Mouse (Mus musculus) cerebellum, postnatal 14 days (tissue): ENCODE results near the gene Fcer1g.

Experiments used
- DNase-seq, 2 experiments: peaks; one replicate each; pipeline ENCODE4 v3.0.0; 2021; ENCODE audit warnings: mixed read lengths in 2 of 2

The Fcer1g gene

DNA sequence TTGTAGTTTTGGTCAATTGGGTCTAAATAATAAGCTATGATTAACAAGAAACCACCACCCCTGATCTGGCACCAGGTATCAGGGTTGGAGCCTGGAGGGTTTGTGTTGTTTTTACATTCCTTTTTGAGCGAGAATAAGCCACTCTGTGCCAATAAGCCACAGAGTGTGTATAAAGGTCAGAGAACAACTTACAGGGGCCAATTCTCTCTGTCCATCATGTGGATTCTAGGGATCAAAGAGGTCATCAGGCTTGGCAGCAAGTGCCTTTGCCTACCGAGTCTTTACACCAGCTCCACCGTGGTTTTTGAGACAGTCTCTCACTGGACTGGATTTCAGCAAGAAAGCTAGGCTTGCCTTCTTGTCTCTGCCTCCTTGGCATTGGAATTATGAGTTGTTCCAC is 21.3 kb downstream of the Fcer1g start:
- DNase-seq = no peak

DNA sequence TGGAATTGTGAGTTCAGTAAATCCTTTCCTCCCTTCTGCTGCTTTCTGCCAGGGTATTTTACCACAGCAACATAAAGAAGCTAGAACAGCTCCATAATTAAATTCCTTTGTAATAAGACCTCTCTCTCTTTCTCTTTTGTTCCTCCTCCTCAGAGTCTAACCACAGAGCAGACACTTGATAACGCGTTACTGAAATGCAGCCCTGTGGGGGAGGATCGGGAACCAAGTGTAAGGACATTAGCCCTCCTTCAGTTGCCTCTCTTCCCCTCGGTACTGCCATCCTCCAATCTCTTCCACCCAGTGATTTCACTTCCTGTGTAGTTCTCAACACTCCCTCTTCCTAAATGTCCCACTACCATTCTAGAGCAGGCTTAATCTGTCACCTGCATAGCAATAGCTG is 24.8 kb downstream of the Fcer1g start:
- DNase-seq = no peak

DNA sequence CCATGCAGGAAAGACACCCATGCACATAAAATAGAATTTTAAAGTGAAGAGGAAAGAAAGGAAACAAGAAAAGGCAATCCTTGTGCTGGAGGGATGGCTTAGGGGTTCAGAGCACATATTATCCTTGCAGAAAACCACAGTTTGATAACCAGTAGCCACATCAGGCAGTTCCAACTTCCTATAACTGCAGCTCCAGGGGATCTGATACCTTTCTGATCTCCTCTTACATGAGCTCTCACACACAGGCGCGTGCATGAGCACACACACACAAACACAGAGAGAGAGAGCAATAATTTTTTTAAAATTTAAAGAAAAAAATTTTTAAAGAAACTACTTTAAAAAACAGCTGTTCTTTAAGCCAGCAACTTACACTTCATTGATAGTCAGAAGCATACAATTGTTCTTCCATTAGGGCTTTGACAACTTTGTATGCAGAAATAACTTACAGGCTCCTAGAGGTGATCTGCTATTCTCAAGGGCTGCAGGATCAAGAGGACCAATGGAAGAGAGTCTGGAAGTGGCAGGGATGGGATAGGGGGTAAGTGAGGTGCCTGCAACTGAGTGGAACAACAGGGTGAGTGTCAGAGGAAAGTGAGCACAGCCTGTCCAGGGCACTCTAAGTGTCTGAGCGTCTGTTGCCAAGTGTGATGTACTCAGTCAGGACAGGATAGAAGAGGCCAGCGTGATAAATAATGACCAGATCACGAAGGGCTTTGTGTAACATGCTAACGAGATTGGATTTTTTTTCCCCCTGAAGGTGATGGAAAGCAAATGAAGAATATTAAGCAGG is 28.3 kb downstream of the Fcer1g start:
- DNase-seq = no peak

DNA sequence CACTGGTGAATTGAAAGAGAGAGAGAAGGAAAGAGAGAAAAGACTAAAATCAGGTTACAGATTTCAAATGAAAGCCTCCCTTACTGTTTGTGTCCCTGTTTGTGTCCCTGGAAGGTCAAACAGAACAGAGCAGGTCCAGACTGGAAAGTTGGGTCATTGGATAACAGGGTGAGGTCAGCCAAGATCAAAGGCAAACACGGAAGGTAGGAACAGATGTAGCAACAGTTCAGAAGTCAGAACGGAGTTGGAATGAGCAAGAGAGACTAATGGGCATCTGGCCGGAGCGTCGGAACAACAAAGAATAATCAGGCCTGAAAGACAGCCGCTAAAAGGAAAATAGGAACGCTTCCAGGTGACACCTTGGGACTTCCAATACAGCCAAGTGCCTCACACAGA is 29.9 kb downstream of the Fcer1g start:
- no peak for DNase-seq

DNA sequence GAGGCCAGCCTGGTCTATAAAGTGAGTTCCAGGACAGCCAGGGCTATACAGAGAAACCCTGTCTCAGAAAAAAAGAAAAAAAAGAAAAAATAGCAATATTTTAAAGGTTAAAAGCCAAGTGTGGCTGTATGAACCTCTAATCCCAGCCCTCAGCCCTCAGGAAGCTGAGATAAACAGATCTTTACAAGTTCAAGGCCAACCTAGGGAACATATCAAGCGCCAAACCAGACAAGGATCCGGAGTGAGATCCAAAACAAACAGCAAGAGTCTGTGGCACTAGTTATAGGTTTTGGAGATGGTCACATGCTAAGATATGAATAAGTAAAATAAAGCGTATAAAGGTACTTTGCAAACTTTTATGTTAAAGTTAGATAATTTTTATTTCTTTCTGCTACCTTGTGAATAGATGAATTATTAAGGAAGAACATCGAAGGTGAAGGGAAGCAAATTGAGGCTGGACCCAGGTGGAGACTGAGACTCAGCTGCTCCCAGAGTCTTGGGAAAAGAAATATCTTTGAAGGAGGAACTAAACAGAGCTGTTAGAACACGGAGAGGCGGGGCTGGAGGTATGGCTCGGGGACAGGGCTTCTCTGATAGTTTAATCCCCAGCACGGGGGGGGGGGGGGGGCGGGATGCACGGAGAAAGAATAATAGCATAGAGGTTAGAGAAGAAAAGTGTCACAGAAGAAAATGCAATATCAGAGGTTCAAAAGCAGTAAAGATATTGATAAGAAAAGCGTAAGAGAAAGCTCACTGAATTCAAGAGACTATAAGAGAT is 30.5 kb downstream of the Fcer1g start:
- no peak for DNase-seq

DNA sequence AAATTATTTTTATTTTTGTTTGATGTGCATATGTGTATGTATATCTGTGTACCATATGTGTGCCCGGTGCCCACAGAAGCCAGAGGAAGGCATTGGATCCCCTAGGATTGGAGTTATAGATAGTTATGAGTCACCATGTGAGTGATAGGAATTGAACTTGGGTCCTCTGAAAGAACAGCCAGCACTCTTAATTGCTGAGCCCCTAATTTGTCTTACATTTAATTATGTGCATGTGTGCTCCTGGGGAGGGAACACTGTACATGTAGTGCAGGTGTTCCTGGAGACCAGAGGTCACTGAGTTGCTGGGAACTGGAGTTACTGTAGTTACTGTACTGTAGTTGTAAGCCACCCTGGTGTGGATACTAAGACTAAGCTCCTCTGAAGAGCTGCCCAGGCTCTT is 33.4 kb downstream of the Fcer1g start:
- DNase-seq = no peak

DNA sequence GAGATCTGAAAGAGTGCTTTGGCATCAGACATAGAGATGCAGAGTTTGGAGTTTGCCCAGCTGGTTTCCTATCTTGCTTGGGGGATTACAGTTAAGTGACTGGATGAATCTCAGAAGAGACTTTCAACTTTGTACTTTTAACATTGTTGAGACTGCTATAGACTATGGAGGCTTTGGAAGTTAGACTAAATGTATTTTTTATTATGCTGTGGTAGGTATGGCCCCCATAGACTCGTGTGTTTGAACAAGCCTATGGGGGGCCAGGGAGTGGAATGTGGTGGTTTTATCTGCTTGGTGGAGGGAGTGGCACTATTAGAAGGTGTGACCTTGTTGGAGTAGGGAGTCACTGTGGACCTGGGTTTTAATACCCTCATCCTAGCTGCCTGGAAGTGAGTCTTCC is 34.6 kb downstream of the Fcer1g start:
- no peak for DNase-seq

DNA sequence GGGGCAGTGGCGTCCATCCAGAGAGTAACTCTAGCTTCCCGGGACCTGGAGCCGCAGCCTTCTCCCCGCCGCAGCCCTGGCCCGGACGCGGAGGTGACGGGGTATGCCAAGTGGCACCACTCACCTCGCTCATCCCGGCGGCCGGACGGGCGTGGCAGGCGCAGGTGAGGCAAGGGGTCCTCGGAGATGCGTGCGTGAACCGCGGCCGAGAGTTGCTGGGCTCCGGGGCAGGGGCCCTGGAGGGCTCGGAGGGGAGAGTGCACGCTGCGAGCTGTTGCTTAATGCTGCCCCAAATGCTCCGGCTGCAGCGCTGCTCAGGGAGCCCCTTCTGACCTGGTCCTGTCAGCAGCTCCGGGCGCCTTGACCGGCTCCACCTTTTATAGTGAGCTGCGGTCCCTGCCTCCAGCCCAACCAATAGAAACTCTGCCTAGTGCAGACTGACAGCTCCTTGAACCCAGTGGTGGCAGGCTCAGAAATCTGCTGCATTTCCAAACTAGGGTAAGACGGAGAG is 38.2 kb downstream of the Fcer1g start, which contains the start of gene Pcp4l1:
Pcp4l1 (minus strand) TSS at position 382 of the 511 bp plus-strand sequence.
- peak; percentile 66 to 68 for DNase-seq

DNA sequence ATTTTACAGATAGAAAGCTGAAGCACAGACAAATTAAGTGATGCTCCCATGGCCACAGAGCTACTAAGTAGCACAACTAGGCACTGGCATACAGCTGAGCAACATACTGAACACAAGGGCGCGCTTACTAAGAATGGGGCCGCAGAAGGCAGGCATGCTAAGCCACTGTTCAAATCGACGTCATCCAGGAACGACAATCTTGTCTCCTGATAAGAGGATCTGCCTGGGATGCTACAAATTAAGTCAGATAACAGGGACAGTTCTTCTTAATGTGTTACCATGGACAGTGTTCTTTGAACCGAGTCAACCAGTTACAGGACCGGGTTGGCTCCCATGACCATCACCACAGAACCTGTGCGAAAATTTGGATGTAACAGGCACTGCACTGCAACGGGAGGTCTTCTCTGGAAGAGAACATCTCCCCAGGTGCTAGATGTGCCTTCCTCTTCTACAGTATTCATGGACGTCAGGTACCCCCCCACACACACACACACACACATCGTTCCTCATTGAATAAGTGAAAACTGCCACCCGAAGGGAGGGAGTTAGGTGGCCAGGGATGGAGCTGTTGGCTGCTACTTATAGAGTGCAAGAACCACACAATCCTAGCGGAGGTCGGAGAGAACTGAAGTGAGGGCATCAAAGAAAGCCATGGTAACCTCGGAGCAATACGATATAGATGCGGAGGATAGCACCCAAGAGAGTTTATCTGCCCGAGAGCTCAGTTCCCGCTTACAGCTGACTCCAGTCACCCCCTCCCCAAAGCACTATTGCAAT is 38.9 kb downstream of the Fcer1g start:
- no peak for DNase-seq

DNA sequence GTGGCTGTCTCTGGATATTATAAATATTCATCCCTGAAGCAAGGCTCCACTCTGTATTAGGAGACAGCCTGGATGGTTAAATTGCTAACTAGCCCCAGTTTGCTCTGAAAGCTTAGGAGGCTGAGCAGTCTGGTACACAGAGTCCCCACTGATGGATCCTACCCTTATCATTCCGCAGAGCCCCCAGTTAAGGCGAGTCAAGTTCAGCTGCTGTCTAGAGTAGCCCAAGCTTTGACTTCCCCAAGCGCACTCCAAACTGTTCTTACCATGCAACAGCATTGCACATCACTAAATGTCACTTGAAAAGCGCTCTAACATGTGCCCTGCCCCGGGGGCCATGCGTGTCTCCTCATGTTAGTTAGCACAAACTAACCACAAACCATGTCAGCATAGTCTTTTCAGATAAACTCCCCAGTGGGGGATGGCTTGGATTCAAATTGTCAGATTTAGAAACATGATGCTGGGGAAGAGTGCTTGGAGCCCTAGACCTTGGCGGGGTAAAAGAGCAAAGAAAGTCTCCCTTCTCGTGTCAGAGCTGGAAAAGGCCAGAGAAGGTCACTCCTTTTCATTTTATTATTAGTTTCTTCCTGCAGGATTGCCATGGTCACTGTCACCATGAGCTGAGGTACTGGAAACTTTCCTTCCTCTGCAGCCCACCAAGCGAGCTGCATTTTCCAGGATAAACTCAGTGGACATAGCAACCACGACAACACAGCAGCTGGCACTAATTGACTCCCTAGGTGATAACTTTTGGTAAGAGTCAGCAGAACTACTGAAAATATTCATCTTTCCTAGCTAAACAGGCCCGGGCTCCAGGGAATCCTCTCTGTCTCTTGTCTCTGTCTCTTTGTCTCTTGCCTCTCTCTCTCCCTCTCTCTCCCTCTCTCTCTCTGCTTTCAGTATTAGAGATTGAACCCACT is 40.0 kb downstream of the Fcer1g start:
- DNase-seq = no peak

DNA sequence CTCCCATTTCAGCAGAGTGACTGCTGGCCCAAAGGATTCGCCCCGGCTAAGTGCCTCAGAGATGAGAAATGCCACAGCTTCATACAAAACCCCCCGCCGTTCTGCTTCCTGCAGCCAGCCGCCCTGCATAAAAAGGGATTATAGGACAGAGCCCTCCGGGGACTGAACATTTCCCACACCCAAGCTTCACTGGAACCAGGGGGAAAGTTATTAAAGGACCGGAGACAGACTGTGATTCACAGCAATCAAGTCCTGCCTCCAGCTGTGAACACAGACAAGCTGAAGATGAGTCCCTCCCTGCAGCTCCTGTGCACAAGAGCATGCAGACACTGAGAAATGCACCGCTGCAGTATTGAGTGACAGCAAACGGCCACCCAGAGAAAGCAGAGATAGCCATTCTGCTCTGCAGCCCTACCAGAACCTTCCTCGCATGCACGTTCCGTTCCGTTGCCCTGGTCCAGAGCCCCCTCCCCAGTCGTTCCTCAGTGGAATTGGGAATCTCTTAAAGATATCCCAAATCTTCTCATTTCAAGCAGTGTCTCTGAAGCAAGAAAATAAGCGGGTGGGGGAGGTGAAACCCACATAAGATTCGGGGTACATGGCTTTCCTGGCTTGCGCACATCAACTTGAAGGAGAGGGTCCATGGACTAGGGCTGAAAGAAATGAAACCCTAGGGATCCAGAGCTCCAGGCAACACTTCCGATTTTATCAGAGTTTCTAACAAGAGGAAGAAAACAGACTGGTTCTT is 40.9 kb downstream of the Fcer1g start:
- DNase-seq = no peak

DNA sequence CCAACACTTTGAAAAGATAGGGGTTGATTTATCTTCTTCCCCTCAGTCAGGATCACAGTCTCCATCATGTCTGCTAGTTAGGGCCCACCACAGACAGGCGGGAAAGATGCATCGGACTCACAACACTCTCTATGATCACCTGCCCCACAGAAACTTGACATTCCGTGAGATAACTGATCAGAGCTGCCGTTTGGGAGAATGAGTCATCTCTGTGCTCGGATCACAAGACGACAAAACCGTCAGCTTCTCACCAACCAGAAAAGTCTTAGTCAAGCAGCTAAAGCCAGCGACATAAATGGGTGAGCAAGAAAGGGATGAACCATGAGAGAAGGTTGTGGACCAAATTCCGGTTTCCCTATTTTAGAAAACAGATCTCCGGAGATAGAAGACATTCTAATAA is 41.9 kb downstream of the Fcer1g start:
- no peak for DNase-seq

DNA sequence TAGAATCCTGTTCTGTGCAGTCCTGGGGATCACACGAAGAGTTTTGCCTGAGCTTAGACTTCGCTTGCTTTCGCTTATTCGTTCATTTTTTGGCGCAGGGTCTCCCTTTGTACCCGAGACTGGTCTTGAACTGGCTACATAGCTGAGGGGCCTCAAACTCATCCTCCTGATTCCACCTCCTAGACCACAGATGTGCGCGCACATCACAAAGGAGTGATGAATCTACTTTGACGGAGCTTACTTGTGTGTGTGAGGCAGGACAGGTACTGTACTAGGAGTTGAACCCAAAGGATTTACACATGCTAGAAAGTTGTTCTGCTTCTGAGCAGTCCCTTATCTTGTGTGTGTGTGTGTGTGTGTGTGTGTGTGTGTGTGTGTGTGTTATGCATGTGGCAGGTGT is 43.3 kb downstream of the Fcer1g start:
- DNase-seq = no peak

DNA sequence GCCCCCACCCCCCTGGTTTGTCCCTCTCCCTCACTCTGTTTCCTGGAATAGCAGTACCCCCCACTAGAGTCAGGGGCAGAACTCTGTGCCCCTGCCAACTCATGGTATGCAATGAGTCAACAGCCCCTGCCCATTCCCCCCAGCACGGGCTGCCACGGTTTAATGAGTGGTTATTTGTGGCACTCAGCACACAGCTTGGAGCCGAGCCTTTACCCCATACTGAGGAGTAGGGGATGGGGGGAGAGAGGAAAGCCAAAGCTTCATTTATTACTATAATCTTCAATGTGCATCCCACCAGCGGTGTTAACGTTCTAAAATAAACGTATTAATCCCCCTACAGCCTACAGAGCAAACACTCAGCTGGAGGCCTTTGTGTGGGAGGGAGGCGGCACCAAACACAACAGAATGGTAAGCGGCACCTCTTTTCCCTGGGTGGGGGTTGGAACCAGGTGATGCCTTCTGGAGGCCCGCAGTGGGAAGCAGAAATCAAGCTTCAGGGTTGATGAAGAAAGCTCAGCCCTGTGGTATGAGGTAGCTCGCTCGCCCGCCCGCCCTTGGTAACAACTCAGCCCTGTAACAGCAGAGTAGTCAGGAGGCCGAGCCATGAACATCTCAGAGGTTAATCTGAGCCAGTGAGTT is 44.6 kb downstream of the Fcer1g start:
- peak in 1 of 2 experiments; percentile 6 for DNase-seq

DNA sequence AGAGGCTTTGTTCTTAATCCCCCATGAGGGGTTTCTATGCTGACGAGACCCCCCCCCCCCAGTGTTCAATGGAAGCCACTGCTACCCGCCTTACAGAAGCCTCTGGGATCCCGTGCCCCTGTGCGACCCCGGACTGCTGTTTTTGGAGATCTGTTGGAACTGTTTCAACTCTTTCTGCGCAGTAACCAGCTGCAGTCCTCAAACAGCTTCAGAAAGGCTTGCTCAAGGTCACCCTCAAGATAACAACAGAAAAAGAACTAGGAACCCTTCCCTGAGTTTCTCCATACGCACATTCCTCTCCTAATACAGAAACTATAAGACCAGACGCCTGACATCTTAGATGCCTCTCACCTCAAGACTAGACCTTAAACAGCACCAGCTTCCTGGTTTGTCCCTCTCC is 45.1 kb downstream of the Fcer1g start:
- no peak for DNase-seq

DNA sequence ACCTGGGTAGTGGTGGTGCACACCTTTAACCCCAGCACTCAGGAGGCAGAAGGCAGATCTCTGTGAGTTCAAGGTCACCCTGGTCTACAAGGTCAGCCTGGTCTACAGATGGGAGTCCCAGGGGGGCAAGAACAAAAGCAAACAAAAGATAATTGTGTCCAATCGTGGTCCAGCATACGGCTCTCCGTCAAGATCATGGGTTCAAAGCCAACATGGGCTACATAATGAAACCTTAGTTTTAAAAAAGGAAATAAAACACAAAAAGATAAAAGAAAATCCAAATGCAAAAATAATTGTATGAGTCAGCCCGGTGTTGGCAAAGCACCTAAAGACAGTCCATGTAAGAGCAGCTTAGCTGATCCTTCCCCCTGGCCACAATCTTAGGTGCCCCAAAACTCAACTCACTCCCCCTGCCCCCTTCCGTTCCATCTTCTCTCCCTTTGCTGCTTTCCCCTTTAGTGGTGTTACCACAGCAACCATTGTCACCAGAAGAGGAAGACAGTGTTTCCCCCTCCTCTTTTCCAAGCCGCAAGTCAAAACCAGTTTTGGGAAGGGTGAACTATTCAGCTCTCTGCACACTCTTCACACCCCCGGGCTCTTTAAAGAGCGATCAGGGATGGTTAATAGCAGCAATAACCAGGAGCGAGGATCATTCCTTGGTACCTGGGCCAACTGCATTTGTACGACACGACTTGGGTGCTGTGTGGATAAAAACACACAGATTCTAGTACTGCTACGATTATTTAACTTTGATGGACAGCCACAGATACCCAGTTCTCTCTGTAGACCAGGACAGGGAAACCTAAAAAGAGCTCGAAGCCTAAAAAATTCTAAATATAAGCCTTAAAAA is 46.1 kb downstream of the Fcer1g start:
- DNase-seq = no peak

DNA sequence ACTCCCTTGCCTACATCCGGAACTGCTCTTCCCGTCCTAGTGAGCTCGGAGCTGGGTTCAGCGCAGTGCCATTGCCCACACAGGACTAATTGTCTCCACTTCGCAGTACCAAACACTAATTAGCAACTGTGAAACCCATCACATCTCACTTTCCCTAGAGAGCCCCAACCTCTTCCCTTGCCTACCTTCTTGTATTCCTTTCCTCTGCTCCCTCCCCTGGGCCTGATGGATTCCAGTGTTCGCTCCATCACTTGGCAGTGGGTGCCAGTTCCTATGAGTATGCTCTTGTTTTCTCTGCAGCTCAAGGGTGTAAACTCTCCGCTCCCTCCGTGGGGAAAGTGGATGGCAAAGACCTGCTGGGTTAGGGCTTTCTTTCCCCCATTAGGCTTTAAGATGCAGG is 48.5 kb downstream of the Fcer1g start:
- no peak for DNase-seq

DNA sequence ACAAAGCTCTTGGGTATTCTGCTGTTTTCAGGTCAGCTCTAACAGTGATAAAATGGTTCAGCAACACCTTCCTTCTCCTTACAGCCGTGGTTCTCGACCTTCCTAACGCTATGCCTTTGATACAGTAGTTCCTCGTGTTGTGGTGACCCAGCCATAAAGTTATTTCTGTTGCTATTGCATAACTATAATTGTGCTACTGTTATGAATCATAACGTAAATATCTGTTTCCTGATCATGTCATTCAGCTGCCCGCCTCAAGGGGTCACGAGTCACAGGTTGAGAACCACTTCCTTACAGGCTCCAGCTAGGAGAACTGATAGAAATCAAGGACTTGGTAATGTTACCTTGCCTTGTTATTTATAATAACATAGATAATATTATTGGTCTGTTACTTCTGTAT is 49.9 kb downstream of the Fcer1g start:
- DNase-seq = no peak

DNA sequence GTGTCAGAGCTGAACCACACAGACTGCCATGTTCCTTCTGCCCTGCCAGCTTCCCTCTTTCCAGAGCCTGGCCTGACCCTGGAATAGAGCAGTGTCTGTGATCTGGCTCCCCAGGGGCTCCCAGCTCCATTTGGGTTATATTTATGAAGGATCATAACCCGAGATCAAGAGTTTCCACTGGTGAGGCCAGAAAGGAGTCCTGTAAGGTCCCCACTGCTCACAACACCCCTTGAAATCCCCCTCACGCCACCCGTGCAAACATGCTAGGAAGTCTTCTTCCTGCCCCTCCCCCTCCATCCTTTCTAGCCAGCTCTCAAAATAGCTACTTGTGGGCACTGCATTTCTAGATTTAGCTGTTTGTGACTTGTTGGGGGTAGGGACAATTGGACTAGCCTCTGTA is 50.5 kb downstream of the Fcer1g start:
- DNase-seq = no peak

DNA sequence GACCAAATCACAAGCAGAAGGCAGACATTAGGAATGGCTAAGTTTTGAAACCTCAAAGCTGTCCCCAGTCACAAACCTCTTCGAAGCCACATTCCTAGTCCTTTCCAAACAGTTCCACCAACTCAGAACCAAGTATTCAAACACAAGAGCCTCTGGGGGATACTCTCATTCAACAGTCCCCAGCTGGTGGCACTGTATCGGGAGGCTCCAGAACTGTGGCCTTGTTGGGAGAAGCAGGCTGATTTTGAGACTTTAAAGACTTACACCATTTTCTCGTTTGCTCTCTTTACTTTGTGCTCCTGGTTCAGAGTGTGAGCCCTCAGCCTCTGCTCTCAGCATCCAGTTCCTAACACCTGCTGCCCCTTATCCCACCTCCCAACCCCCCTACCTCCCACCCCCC is 51.1 kb downstream of the Fcer1g start:
- DNase-seq = no peak
